Mouse (Mus musculus) midbrain, embryonic 12.5 days (tissue): ENCODE measurements at regions not wholly inside any gene's neighbourhood (a gene's known extent, or its start where the extent isn't known, plus 50 kb on each side); places are given as distances from the start of the nearest gene placed in this dataset.

Experiments
- ATAC-seq: fragments of 200-750 bp; cut with Nextera tagmentation; 2 replicates; pipeline ENCODE4 v1.8.0; 2017; ENCODE audit warnings: low read depth, moderate TSS enrichment, moderate library complexity; ENCODE audit not compliant: low FRiP score
- H3K27ac ChIP-seq: fragments of 300-500 bp; sonication (generic); replicated peaks from 2 replicates; pipeline ENCODE4 v1.5.1; 2016; ENCODE audit warnings: mild to moderate bottlenecking
- H3K27me3 ChIP-seq: fragments of 300-500 bp; sonication (generic); 2 replicates; pipeline ENCODE4 v1.6.1; 2016; ENCODE audit warnings: mild to moderate bottlenecking
- H3K36me3 ChIP-seq: fragments of 300-500 bp; sonication (generic); 2 replicates; pipeline ENCODE4 v1.6.1; 2016
- H3K4me1 ChIP-seq: fragments of 300-500 bp; sonication (generic); 2 replicates; pipeline ENCODE4 v1.6.1; 2016
- H3K4me2 ChIP-seq: fragments of 300-500 bp; sonication (generic); replicated peaks from 2 replicates; pipeline ENCODE4 v1.6.1; 2016; ENCODE audit warnings: mild to moderate bottlenecking, moderate library complexity
- H3K4me3 ChIP-seq: fragments of 300-500 bp; sonication (generic); 2 replicates; pipeline ENCODE4 v1.5.1; 2016; ENCODE audit warnings: mild to moderate bottlenecking
- H3K9ac ChIP-seq: fragments of 300-500 bp; sonication (generic); replicated peaks from 2 replicates; pipeline ENCODE4 v1.6.1; 2016; ENCODE audit warnings: mild to moderate bottlenecking, moderate library complexity
- H3K9me3 ChIP-seq: fragments of 300-500 bp; sonication (generic); 2 replicates; pipeline ENCODE4 v1.6.1; 2016; ENCODE audit warnings: mild to moderate bottlenecking
- WGBS: fragments of 180-500 bp; shearing (Covaris S2); methylation state at CpG from one replicate; pipeline ENCODE4 v1.1.7; 2016; 5-methylcytosine and 5-hydroxymethylcytosine counted together

DNA sequence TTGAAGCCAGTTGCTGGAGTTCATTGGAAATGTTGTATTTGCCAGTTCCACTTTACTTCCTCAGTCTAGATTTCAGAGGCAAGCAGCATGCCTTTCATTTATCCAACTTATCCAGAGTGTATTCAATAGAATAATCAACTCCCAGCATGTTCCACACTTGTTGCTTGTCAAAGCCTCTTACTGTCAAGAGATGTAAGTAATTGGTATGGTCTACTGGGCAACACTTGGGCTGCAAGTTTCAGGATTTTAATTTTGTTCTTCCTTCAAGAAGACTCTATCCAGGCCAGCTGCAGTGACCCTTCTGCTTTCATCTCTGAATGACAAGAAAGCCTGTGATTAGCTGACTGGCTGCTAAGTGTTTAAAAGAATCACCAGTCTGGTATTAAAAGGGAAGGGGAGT, 3131.6 kb upstream of the Lrrc6 start:
- no peak overlapping the region for H3K9ac ChIP-seq
- no peak overlapping the region for H3K27ac ChIP-seq
- H3K9me3 ChIP-seq = no peaks in the 10 kb centered on the region
- no peaks in the 10 kb centered on the region for H3K27me3 ChIP-seq
- no peaks in the 10 kb centered on the region for H3K4me1 ChIP-seq
- peak; percentile 60; the same call in 1 of the 2 replicates for ATAC-seq
- no peak overlapping the region for H3K4me2 ChIP-seq
- no peak overlapping the region for H3K4me3 ChIP-seq
- no peaks in the 10 kb centered on the region for H3K36me3 ChIP-seq

DNA sequence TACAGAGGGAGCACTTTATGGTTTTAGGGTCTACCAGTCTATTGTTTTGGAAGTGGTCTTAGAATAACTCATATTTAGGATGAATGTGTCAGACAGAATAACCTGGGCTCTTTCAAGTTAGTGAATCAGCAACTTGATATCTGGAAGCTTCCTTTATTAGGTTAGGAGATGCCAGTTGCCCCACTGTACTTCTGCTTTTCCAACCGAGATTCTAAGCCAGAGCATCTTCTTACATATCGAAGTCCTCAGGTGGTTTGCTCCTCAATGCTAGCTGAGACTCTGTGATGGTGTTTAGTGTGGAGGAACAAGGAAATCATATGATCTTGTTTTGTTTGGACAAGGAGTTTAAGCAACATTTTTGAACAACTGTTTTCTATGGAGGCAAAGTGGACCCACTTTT, 3117.3 kb upstream of the Lrrc6 start:
- H3K9me3 ChIP-seq = no peaks in the 10 kb centered on the region
- no peak overlapping the region for H3K27ac ChIP-seq
- H3K36me3 ChIP-seq = no peaks in the 10 kb centered on the region
- 73% methylated on average over 2 of the region's 2 CpGs for WGBS
- no peaks in the 10 kb centered on the region for H3K27me3 ChIP-seq
- no peaks in the 10 kb centered on the region for H3K4me1 ChIP-seq
- H3K4me2 ChIP-seq = no peak overlapping the region
- no peak for ATAC-seq
- no peak overlapping the region for H3K9ac ChIP-seq
- no peak overlapping the region for H3K4me3 ChIP-seq

DNA sequence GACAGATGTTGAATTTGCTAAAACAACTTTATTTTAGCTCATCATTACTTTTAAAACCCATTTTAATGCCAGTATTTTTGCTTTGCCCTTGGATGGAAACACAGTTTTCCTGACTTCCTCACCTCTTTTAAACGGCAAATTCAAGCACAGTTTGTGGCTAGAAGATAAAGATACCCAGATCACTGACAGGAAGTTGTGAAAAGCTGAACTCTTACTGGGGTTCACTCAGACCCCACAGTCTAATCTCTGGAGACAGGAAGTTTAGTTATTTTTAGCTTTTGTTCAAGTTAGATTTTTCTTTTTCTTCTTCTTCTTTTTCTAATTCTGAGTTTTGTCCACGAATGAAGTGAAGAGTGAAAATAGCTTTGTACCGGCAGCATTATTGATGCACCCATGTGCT, 3113.3 kb upstream of the Lrrc6 start:
- no peak overlapping the region for H3K9ac ChIP-seq

DNA sequence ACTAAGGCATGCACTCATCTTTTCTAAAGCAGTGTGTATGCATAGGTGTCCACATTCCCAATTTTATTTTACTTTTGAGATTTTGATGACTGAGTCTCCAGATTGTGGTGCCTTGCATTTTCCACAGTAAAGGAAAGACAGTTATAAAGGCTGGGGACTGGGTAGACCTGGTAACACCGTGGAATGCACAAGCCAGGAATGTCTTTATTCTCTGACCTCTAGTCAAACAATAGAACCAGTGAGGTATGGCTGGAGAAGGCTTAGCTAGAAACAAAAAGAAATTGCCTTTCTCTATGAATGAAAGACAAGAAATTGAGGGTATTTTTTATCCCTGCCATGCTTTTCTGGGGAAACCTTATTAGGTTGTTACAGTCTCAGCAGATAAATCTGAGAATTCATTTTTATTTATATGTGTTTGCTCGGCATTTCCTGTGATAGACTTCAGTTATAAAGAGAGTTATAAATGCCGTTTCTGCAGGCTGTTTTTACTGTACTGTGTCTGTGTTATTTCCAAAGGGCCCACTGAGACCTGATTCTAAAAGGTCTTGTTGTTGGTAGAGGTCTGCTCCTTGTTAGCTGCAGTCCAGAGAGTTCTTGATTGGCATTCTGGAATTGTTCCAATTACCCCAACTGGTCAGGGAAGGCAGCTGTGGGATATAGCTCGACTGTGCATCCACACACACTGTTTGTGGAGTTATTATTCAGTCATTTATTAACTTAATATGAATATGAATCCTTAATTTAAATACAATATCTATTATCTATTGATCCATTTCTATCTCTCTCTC, 3090.7 kb upstream of the Lrrc6 start:
- Histone ChIP-seq H3K9me3 (no peaks in the 10 kb centered on the region), H3K27me3 (no peaks in the 10 kb centered on the region), H3K4me2 (no peak overlapping the region), H3K4me1 (peaks cover 7% of the 10 kb centered on the region; the same call in 1 of the 2 replicates), H3K36me3 (no peaks in the 10 kb centered on the region), H3K27ac (0 out of 2 replicates have a peak overlapping the region, but pooled peaks have one; percentile 1), H3K4me3 (no peak overlapping the region), H3K9ac (no peak overlapping the region)
- 13% methylated on average over 4 of the region's 4 CpGs for WGBS
- peak; percentile 81 for ATAC-seq

More for the DNA sequence above, 3113.3 kb upstream of the Lrrc6 start:
- 87% methylated on average over 3 of the region's 3 CpGs for WGBS
- no peak for ATAC-seq
- no peaks in the 10 kb centered on the region for H3K36me3 ChIP-seq
- H3K4me1 ChIP-seq = no peaks in the 10 kb centered on the region
- H3K27me3 ChIP-seq = no peaks in the 10 kb centered on the region
- H3K27ac ChIP-seq = no peak overlapping the region
- H3K4me3 ChIP-seq = no peak overlapping the region
- H3K9me3 ChIP-seq = no peaks in the 10 kb centered on the region
- no peak overlapping the region for H3K4me2 ChIP-seq

DNA sequence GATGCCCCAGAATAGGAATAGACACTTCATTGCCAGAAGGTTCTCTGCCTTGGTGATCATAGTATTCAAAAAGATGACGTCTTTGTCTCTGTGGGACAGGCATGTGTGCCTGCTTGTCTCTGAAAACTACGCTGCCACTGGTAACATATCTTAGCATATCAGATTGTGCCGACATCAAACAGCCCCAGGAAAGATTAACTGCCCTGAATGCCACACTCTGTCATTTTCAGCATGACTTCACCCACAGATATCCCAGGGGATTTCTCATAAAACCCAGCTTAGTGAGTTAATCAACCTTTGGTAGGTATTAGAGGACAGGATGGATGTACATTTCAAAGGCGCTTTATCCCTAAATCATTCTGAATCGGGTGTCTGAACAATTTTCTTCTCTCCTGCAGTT, 3087.4 kb upstream of the Lrrc6 start:
- 13% methylated on average over 5 of the region's 5 CpGs for WGBS
- no peak overlapping the region for H3K27ac ChIP-seq
- H3K9ac ChIP-seq = no peak overlapping the region
- peaks cover 8% of the 10 kb centered on the region; the same call in 1 of the 2 replicates for H3K27me3 ChIP-seq
- no peaks in the 10 kb centered on the region for H3K9me3 ChIP-seq
- no peaks in the 10 kb centered on the region for H3K36me3 ChIP-seq
- H3K4me3 ChIP-seq = no peak overlapping the region
- no peak overlapping the region for H3K4me2 ChIP-seq
- ATAC-seq = peak; percentile 55; the same call in 1 of the 2 replicates
- H3K4me1 ChIP-seq = peaks cover 7% of the 10 kb centered on the region; the same call in 1 of the 2 replicates

DNA sequence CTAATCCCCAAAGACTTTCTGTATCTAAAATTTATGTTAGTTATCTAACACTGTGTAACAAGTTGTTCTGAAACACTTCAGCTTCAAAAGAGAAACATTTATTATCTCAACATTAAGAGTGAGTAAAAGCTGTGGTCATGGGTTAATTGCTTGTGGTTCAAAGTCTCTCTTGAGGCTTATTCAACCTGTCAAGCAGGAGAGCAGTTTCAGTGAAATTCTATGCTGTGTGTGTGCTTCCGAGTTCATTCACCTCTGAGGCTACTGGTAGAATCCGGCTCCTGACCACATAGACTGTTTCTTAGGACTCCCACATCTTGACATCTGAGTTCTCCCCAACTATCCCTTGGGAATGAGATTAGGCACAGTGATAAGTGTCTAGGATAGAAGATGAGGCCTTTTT, 3076.0 kb upstream of the Lrrc6 start:
- Histone ChIP-seq H3K4me1 (peaks cover 5% of the 10 kb centered on the region; the same call in 1 of the 2 replicates), H3K27me3 (peaks cover 5% of the 10 kb centered on the region), H3K36me3 (no peaks in the 10 kb centered on the region), H3K9me3 (no peaks in the 10 kb centered on the region), H3K4me3 (no peak overlapping the region), H3K27ac (no peak overlapping the region), H3K9ac (no peak overlapping the region), H3K4me2 (no peak overlapping the region)
- ATAC-seq = no peak
- WGBS = 23% methylated on average over 2 of the region's 2 CpGs

DNA sequence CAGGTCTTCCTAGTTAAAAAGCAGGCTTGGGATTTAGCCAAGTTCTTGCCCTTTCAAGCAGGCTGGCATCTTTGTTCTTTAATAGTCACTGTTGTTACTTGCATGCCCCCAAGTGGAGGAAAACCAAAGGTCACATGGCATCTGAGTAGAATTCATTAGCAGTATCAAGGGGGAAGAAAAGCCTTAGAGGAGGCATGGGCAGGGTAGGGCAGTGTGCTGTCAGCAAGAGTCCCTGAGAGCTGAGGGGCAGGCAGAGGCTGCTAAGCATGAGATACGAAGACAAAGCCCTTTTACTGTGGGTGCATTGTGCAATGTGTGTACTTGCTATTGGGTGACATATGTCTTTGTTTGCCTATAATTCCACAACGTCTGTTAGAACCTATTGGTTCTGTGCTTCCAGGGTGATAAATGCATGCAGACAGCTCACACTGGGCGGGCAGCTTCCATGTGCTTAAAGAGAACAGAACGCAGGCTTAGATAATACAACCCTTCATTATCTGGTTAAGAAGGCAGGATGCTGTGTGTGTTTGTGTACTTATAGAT, 3075.0 kb upstream of the Lrrc6 start:
- peak; percentile 98 for ATAC-seq
- Histone ChIP-seq H3K4me2 (no peak overlapping the region), H3K9ac (no peak overlapping the region), H3K36me3 (no peaks in the 10 kb centered on the region), H3K4me3 (no peak overlapping the region), H3K4me1 (peaks cover 5% of the 10 kb centered on the region; the same call in 1 of the 2 replicates), H3K9me3 (no peaks in the 10 kb centered on the region), H3K27ac (peak overlapping the region; percentile 25; the same call in 1 of the 2 replicates), H3K27me3 (peaks cover 5% of the 10 kb centered on the region)
- WGBS = 7% methylated on average over 4 of the region's 4 CpGs

DNA sequence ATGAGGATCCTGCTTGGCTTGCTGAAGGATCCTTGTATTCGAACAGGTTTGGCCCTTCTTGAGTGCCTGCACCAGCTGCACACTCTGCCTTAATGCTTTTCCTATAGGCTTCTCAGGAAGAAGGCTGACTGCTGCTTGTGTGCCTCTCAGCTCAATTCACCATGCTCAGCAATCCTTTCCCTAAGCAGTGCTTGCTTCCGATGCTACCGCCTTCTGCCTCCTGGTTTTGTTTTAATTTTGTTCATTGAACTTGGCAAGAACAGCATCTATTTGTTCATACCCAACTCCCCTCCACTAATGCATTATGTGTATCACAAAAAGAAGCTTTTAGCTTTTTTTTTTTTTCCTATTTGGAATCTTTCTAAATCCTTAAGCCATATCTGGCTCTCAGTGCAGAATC, 3053.5 kb upstream of the Lrrc6 start:
- Histone ChIP-seq H3K4me2 (no peak overlapping the region), H3K27me3 (no peaks in the 10 kb centered on the region), H3K9ac (no peak overlapping the region), H3K27ac (no peak overlapping the region), H3K4me1 (peaks cover 5% of the 10 kb centered on the region; the same call in 1 of the 2 replicates), H3K36me3 (no peaks in the 10 kb centered on the region), H3K4me3 (no peak overlapping the region), H3K9me3 (no peaks in the 10 kb centered on the region)
- WGBS = 82% methylated on average over 3 of the region's 3 CpGs
- no peak for ATAC-seq

DNA sequence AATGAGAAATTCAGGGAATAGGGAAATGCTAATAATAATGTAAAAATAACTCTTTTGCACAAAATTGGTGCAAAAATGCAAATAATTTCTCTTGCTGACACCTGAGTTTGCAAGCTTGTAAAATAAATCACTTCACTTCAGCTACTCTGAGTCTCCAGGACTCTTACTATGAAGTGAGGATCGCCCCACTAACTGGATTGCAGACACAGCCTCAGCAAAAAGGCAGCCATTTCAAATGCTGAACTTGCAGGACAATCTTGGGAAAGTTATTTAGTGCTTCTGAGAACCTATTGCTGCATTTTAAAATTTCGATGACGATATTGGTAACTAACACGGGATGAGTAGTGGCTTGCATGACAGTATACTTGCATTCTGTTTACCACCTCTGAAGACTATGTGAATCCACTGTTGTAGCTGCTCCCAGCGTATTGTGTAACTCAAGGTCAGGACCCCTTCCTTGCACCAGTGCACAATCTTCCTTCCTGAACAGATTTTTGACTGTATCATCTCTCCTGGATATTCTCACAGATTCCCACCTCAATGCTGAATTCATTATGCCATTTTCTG, 3051.4 kb upstream of the Lrrc6 start:
- Histone ChIP-seq H3K9me3 (no peaks in the 10 kb centered on the region), H3K4me2 (no peak overlapping the region), H3K4me3 (no peak overlapping the region), H3K9ac (no peak overlapping the region), H3K27ac (no peak overlapping the region), H3K27me3 (no peaks in the 10 kb centered on the region), H3K4me1 (peaks cover 5% of the 10 kb centered on the region; the same call in 1 of the 2 replicates), H3K36me3 (no peaks in the 10 kb centered on the region)
- WGBS = 84% methylated on average over 5 of the region's 5 CpGs
- ATAC-seq = no peak

DNA sequence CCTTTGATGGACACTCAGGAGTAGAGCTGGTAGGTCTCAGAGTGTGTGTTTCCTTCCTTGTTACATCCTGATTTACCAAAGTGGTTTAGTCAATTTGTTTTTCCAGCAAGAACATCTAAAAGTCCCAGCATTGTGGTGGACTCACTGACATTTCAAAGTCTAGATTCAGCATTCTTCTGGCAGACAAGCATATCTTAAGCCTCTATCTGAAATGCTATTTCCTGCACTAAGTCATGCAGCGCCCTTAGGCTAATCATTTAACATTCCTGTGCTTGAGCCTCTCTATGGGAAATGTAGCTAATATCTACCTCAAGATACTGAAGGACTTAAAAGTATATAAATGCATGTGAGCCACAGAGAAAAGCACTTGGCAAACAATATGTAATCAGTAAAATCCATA, 3050.3 kb upstream of the Lrrc6 start:
- Histone ChIP-seq H3K4me1 (peaks cover 5% of the 10 kb centered on the region; the same call in 1 of the 2 replicates), H3K9me3 (no peaks in the 10 kb centered on the region), H3K27me3 (no peaks in the 10 kb centered on the region), H3K27ac (no peak overlapping the region), H3K36me3 (no peaks in the 10 kb centered on the region), H3K9ac (no peak overlapping the region), H3K4me2 (no peak overlapping the region), H3K4me3 (no peak overlapping the region)
- ATAC-seq = no peak
- WGBS = 88% methylated on average over 1 of the region's 1 CpGs

DNA sequence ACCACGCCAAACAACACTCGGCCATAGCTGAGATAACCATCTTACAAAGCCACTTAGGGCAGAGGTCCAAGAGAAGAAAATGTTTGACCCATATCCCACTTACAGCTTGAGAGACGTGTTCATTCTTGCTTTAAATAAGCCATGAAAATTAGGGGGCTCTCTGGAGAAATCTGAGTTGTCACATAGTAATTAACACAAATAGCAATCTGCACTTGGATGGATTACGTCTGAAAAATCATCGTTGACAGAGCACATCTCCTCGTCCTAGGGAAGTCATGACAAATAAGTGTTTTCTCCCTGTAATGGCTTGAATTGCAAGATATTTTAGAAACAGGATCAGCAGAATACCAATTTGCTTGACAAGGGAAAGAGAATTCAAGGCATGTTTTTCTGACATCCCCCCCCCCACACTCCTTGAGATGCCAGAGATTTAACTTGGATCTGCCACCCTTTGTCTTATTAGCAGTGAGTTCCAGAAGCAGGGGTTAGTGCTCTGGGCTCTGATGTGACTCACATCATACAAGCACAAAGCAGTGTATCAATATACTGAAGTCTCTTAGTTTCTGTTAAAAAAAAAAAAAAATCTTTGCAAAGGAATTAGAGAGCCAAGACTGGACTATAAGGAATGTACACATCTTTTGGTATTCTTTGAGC, 3025.9 kb upstream of the Lrrc6 start:
- no peak overlapping the region for H3K9ac ChIP-seq
- no peaks in the 10 kb centered on the region for H3K9me3 ChIP-seq
- no peak overlapping the region for H3K4me3 ChIP-seq
- H3K27ac ChIP-seq = no peak overlapping the region
- WGBS = 77% methylated on average over 6 of the region's 6 CpGs
- no peaks in the 10 kb centered on the region for H3K27me3 ChIP-seq
- no peaks in the 10 kb centered on the region for H3K4me1 ChIP-seq
- no peaks in the 10 kb centered on the region for H3K36me3 ChIP-seq
- H3K4me2 ChIP-seq = no peak overlapping the region
- ATAC-seq = no peak
